Mouse (Mus musculus) cerebellum, adult 2 months (tissue): ENCODE data around the gene Syvn1. TPM values are rescaled to one million over a fixed set of nuclear protein-coding genes. Genes with fewer than 3 reads are reported as not detected.

Experiments used
- DNase-seq, 2 experiments: peaks; one replicate each; pipeline ENCODE4 v3.0.0; 2021
- H3K27ac ChIP-seq: fragments of 200-500 bp; 2 replicates; pipeline ENCODE4 v1.5.1; 2012; ENCODE audit warnings: low read length, control low read depth, inconsistent platforms; ENCODE audit not compliant: insufficient read depth
- H3K27me3 ChIP-seq: fragments of 200-500 bp; 2 replicates; pipeline ENCODE4 v1.6.1; 2012; ENCODE audit warnings: inconsistent platforms, mild to moderate bottlenecking, low read length, moderate library complexity; ENCODE audit not compliant: control insufficient read depth, insufficient read depth
- H3K4me1 ChIP-seq: fragments of 200-500 bp; 2 replicates; pipeline ENCODE4 v1.6.1; 2011; ENCODE audit warnings: low read length; ENCODE audit not compliant: control insufficient read depth, insufficient read depth
- H3K4me3 ChIP-seq: fragments of 200-500 bp; replicated peaks from 2 replicates; pipeline ENCODE3; 2011; ENCODE audit warnings: mild to moderate bottlenecking, low read depth, low read length, control low read depth; ENCODE audit not compliant: insufficient read depth
- CTCF ChIP-seq: fragments of 200-500 bp; IDR thresholded peaks from 2 replicates; pipeline ENCODE4 v1.5.1; 2011; ENCODE audit warnings: low read depth, mild to moderate bottlenecking, control low read depth, low read length, moderate library complexity, borderline replicate concordance; ENCODE audit not compliant: insufficient read depth
- POLR2A ChIP-seq: fragments of 200-500 bp; IDR thresholded peaks from 2 replicates; pipeline ENCODE4 v1.6.1; 2011; ENCODE audit warnings: low read length, control low read depth, borderline replicate concordance; ENCODE audit not compliant: insufficient read depth
- WGBS: fragments of 180-500 bp; shearing (Covaris S2); methylation state at CpG from one replicate; pipeline ENCODE4 v1.1.7; 2018; 5-methylcytosine and 5-hydroxymethylcytosine counted together
- polyA plus RNA-seq: library from polyadenylated mRNA; depleted of rRNA; stranded (reverse); fragments of >200 nt; gene quantifications from 2 replicates; pipeline ENCODE4 v1.2.3, GENCODE M21; 2012

The Syvn1 gene
- polyA plus RNA-seq, 1 experiment: 34.8 TPM

DNA sequence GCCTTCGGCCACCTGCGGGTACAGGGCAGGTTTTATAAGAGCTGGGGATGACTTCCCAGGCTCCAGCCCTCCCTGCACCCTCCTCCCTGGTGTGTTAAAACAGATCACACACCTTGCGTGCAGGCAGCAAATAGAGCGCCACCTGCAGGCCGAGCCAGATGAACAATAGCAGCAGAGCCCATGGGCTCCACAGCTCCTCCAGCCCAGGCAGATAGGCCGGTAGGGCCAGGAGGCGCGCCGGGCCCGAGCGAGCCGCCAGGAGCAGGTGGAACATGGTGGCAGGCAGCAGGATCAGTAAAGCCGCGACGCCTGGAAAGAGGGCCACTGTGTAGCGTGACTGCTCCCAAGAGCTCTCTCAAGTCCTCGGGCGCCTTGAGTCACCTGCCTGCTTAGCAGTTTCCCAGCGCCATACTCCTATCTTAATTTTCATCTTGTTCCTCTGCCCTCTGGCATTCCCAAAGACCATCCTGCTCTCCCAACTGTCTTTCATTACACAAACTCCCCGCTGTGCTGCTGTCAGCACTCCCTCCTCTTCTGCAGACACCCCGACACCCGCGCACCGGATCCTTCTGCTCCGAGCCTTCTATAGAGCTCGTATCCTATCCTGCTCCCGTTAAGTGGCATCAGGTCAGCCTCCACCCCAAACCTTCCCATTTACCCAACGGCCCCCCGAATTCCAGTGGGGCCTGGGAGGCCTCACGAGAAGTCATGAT is 20.8 kb downstream of the Syvn1 start:
- Histone ChIP-seq H3K4me1 (peaks cover 20% of the 10 kb centered on the region), H3K4me3 (peak overlapping the region; percentile 54), H3K27ac (peak overlapping the region; percentile 43), H3K27me3 (no peaks in the 10 kb centered on the region)
- DNase-seq: peak; percentile 88 to 90
- TF ChIP-seq POLR2A: no peak
- peak; percentile 77 for TF ChIP-seq CTCF
- WGBS: 1% methylated on average over 30 of the region's 30 CpGs

DNA sequence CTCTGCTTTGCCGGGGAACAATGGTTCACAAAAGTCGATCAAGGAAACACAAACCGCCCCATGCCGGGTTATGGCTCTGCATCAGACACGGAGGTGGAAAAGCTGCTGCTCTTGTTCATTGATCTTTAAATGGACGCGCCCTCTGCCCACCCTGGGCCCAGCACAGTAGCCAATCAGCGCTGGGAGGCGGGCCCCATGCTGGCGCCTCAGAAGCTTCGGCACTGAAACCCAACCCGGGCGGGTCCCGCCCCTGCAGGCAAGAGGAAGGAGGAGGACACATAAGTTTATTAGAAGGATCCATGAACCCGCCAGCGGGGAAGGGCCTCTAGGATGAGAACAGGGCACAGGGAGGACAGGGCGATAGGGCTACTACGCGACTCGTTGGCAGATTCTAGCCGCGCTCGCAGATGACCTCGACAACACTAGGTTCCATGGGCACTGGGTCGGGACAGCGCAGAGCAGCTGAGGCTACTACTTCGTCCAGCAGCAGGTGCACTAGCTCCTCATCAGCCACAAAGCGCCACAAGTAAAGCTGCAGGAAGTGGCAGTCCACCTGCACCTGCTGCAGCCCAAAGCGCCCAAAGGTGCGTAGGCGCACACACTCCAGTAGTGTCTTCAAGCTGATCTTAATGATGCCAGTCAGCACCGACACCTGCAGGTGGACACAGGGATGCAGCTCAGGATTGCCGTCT is 21.5 kb downstream of the Syvn1 start, which contains the start of gene Tm7sf2:
Tm7sf2 (minus strand) TSS at position 650 of the 692 bp plus-strand sequence.
- WGBS: 11% methylated on average over 33 of the region's 33 CpGs
- TF ChIP-seq CTCF (0 out of 2 replicates have a peak, but pooled peaks have one; percentile 1), POLR2A (0 out of 2 replicates have a peak, but pooled peaks have one; percentile 17)

DNA sequence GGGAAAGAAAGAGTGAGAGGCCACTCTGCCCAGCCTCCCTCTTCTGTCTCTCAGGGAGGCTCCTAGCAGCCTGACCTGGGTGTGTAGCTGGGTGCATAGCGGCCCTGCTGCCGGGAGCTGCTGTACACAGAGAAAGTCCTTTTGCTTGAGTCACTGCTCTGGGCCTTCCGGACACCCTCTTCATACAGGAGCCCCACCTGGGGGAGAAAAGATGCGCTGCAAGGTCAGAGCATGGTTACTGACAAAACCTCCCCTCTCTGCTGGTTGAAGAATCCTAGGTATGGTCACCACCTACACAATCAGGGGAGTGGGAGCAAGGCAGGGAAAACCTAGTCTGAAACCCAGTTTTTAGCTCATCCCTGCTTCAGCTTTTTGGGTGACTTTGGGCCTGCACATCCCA is 22.6 kb downstream of the Syvn1 start:
- H3K27me3 ChIP-seq: no peaks in the 10 kb centered on the region
- TF ChIP-seq CTCF (no peak), POLR2A (no peak)
- no peak overlapping the region for H3K4me3 ChIP-seq
- 80% methylated on average over 4 of the region's 4 CpGs for WGBS
- peaks cover 9% of the 10 kb centered on the region for H3K4me1 ChIP-seq
- no peak for DNase-seq
- no peak overlapping the region for H3K27ac ChIP-seq

More for the DNA sequence above, 21.5 kb downstream of the Syvn1 start, which contains the start of gene Tm7sf2:
- Histone ChIP-seq H3K27me3 (no peaks in the 10 kb centered on the region), H3K4me3 (peak within 1 kb of the TSS; percentile 54), H3K4me1 (peaks cover 13% of the 10 kb centered on the region), H3K27ac (peak within 1 kb of the TSS; percentile 30; the same call in 1 of the 2 replicates)
- peak; percentile 85 to 87 for DNase-seq

DNA sequence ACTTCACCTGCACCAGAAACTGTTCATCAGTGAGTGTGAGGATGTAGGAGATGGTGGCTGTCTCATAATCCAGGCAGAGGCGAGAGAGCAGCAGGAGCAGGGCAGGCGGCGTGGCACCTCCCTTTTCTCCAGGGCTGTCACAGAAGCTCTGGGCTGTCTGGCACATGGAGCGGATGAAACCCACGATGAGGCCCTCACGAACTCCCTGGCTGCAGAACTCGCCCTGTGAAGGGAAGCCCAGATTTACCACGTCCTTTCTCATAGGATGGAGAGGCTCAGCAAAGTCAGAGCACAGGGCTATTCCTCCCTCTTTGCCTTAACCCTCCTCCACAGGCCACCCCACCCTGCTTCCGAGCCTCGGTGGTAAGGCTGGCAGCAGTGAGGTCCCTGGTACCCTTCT is 23.5 kb downstream of the Syvn1 start:
- WGBS: 70% methylated on average over 10 of the region's 10 CpGs
- Histone ChIP-seq H3K4me3 (no peak overlapping the region), H3K27me3 (no peaks in the 10 kb centered on the region), H3K4me1 (peaks cover 9% of the 10 kb centered on the region), H3K27ac (no peak overlapping the region)
- TF ChIP-seq POLR2A (no peak), CTCF (no peak)
- DNase-seq: no peak

DNA sequence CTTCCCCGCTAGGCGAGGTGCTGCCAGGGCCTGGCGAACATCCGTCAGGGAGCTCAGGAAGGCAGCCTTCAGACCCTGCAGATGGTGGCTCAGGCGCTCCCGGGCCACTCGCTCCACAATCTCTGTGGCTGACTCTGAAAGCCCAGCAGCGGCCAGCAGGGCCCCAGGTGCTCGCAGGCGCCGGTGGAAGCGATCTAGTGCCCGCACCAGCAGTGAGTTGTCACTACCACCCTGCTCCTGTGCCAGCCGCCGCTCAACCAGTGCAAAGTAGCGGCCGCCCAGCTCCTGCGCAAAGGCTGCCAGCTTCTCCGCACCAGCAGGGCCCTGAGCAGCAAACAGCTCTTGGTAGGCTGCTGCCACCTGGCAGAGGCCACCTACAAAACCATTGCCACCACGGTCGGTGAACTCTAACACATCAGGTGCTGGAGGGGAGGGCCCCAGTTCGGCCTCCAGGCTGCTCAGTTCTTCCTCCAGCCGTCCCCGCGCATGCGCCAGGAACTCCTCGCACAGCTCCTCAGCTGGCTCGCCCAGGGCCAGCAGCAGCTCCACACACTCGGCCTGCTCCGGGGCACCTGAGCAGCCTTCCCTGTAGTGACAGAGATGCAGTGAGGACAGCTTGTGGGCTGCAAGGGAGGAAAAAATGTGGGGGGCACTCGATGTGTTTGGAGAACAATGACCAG is 24.3 kb downstream of the Syvn1 start:
- no peak for TF ChIP-seq POLR2A
- no peak for TF ChIP-seq CTCF
- no peak for DNase-seq
- peaks cover 9% of the 10 kb centered on the region for H3K4me1 ChIP-seq
- no peak overlapping the region for H3K27ac ChIP-seq
- H3K27me3 ChIP-seq: no peaks in the 10 kb centered on the region
- no peak overlapping the region for H3K4me3 ChIP-seq
- WGBS: 55% methylated on average over 31 of the region's 31 CpGs

DNA sequence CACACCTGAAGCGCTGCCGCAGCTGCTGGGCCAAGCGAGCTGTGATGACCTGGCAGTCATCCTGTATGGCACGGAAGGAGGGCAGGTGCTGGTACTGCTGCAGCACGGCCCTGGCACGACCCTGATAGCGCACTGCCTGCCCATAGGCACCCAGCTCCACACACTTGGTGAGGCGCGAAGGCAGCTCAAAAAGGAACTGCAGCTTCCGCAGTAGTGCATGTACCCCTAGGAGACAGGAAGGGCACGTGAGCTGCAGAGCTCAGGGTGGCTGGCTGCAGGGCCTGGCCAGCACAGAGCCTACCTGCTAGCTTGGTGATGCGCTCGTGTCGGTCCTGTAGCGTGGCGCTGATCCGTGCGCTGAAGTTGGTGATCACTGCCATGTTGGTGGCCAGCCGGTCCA is 24.9 kb downstream of the Syvn1 start:
- TF ChIP-seq CTCF: no peak
- TF ChIP-seq POLR2A: no peak
- Histone ChIP-seq H3K4me3 (no peak overlapping the region), H3K4me1 (peaks cover 12% of the 10 kb centered on the region), H3K27me3 (no peaks in the 10 kb centered on the region), H3K27ac (no peak overlapping the region)
- DNase-seq: no peak
- WGBS: 80% methylated on average over 19 of the region's 19 CpGs

DNA sequence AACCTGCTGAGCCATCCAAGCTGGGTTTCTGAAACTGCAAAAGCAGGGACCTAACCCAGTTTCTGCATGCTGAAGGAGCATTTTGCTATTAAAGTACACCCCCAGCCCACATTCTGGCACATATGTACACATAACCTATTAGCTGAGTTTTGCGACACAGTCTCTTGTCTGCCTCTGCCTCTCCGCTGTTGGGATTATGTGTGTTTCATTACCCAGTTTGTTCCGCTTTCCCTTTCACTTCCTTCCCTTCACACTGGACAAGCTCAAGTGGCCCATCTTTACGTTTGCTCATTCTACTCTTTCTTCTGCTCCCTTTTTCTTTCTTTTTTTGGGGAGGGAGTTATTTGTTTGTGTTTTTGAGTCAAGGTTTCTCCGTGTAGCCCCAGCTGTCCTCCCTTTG is 27.5 kb downstream of the Syvn1 start:
- no peak overlapping the region for H3K4me3 ChIP-seq
- no peak for DNase-seq
- no peak overlapping the region for H3K27ac ChIP-seq
- TF ChIP-seq POLR2A (no peak), CTCF (no peak)
- 92% methylated on average over 5 of the region's 5 CpGs for WGBS
- H3K27me3 ChIP-seq: no peaks in the 10 kb centered on the region
- peaks cover 5% of the 10 kb centered on the region for H3K4me1 ChIP-seq
